Mouse (Mus musculus) intestine, embryonic 14.5 days (tissue): ENCODE measurements around the gene Aldh3a2. TPM values are rescaled to one million over a fixed set of nuclear protein-coding genes. Genes with fewer than 3 reads are reported as not detected.

ENCODE experiments used
- ATAC-seq: fragments of 200-750 bp; cut with Nextera tagmentation; replicated peaks from 2 replicates; pipeline ENCODE4 v1.8.0; 2017; ENCODE audit warnings: low read depth, moderate number of reproducible peaks, moderate TSS enrichment, moderate library complexity; ENCODE audit not compliant: low FRiP score, low TSS enrichment
- DNase-seq: peaks from one replicate; pipeline ENCODE4 v3.0.0-alpha.2; 2018; ENCODE audit warnings: low spot score
- H3K27ac ChIP-seq: fragments of 300-500 bp; sonication (generic); 2 replicates; pipeline ENCODE4 v1.5.1; 2014; ENCODE audit warnings: low read depth, mild to moderate bottlenecking, control low read depth
- H3K27me3 ChIP-seq: fragments of 300-500 bp; sonication (generic); replicated peaks from 2 replicates; pipeline ENCODE4 v1.6.1; 2014; ENCODE audit warnings: low read length, control low read depth; ENCODE audit not compliant: control insufficient read depth, insufficient read depth
- H3K36me3 ChIP-seq: fragments of 300-500 bp; sonication (generic); 2 replicates; pipeline ENCODE4 v1.6.1; 2014; ENCODE audit warnings: low read length, control low read depth; ENCODE audit not compliant: control insufficient read depth, insufficient read depth
- H3K4me1 ChIP-seq: fragments of 300-500 bp; sonication (generic); replicated peaks from 2 replicates; pipeline ENCODE4 v1.6.1; 2014; ENCODE audit warnings: low read length, control low read depth, mixed read lengths; ENCODE audit not compliant: control insufficient read depth, insufficient read depth
- H3K4me2 ChIP-seq: fragments of 300-500 bp; sonication (generic); 2 replicates; pipeline ENCODE4 v1.6.1; 2014; ENCODE audit warnings: low read length
- H3K4me3 ChIP-seq: fragments of 300-500 bp; sonication (generic); 2 replicates; pipeline ENCODE4 v1.5.1; 2014; ENCODE audit warnings: low read depth, low read length, control low read depth, mixed read lengths
- H3K9ac ChIP-seq: fragments of 300-500 bp; sonication (generic); 2 replicates; pipeline ENCODE4 v1.6.1; 2014; ENCODE audit warnings: mild to moderate bottlenecking, low read length
- H3K9me3 ChIP-seq: fragments of 300-500 bp; sonication (generic); 2 replicates; pipeline ENCODE4 v1.6.1; 2016; ENCODE audit warnings: low read length, control low read depth; ENCODE audit not compliant: control insufficient read depth
- WGBS: fragments of 180-500 bp; shearing (Covaris S2); extraction: QIAGEN DNeasy Blood & Tissue Kit; methylation state at CpG from one replicate; pipeline ENCODE4 v1.1.7; 2014; 5-methylcytosine and 5-hydroxymethylcytosine counted together
- polyA plus RNA-seq: library from polyadenylated mRNA; unstranded; fragments of >200 nt; fragmentation: Nextera tagmentation; extraction: Ambion mirVana; gene quantifications from 2 replicates; pipeline ENCODE4 v1.2.1, GENCODE M21; 2014

Gene Aldh3a2
- polyA plus RNA-seq, 1 experiment from 2014 or later: 47.9 TPM

DNA sequence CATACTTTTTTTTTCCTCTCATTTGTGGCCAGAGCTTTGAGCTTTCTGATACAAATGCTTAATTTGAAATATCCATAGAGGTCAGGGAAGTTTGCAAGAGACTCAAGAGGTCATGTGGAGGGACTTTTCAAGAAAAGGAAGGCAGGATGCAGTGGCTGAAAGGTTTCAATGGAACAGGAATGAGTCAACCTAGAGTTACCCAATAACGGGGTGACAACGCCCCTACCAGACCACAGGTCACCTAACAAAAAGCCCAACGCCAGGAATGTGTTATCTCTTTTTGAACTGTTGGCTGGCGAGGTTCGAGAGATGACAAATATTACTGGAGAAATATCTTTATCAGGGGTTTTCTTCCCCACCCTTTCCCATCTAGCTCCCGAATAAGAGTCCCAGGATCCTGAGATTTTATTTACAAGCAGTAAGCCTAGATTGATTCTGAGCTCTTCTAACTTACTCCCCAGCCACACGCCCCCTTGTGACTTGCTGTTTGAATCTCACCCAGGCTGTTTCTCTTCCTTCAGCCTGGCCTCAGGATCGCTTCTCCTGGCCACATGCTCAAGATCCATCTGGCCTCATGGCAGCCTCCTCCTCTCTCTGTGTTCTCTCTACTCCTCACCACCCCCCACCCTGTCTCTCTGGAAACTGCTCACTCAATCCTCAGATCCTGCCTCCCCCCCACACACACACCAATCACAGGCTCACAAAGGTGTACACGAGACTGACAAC lies 46.9 kb downstream of the Aldh3a2 start:
- Histone ChIP-seq H3K4me2 (no peak overlapping the region), H3K4me1 (no peaks in the 10 kb centered on the region), H3K36me3 (no peaks in the 10 kb centered on the region), H3K4me3 (no peak overlapping the region), H3K27me3 (no peaks in the 10 kb centered on the region), H3K9me3 (no peaks in the 10 kb centered on the region), H3K9ac (no peak overlapping the region), H3K27ac (no peak overlapping the region)
- WGBS: 57% methylated on average over 9 of the region's 9 CpGs
- ATAC-seq (no peak), DNase-seq (no peak)

DNA sequence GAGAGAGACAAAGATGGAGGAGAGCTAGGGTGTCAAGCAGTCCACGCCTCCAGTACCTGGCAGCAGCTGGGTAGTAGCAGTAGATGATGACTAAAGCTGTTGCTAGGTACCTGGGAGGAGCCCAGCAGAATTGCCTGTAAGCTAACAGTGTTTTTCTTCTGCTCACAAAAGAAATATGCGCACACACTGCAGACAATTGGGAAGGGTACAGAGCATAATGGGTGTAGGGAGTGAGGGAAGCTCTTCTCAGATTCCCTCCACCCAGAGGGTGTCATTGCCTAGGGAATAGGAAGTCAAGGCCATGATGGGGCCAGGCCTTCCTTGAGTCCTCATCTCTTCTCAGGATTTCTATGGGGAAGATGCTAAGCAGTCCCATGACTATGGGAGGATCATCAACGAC lies 51.3 kb downstream of the Aldh3a2 start:
- no peak overlapping the region for H3K9ac ChIP-seq
- no peaks in the 10 kb centered on the region for H3K36me3 ChIP-seq
- H3K4me2 ChIP-seq: no peak overlapping the region
- DNase-seq (no peak), ATAC-seq (no peak)
- H3K9me3 ChIP-seq: no peaks in the 10 kb centered on the region
- H3K27ac ChIP-seq: no peak overlapping the region
- 79% methylated on average over 3 of the region's 3 CpGs for WGBS
- H3K27me3 ChIP-seq: peaks cover 13% of the 10 kb centered on the region; the same call in 1 of the 2 replicates
- H3K4me1 ChIP-seq: no peaks in the 10 kb centered on the region
- H3K4me3 ChIP-seq: no peak overlapping the region

DNA sequence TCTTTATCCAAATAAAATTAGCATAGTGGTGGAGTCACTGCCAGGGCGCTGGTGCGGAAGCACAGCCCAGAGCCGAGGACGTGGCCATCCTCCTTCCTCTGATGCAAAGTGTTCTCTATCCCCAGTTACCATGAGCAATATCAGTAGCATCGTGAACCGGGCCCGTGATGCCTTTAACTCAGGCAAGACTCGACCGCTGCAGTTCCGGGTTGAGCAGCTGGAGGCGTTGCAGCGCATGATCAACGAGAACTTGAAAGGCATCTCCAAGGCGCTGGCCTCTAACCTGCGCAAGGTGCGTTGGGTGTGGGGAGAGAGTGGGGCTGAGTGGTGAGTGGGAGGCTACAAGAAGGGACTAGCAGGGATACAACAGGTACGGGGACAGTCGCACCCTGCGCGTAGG lies 55.2 kb downstream of the Aldh3a2 start:
- ATAC-seq: no peak
- Histone ChIP-seq H3K4me2 (no peak overlapping the region), H3K27ac (no peak overlapping the region), H3K4me3 (no peak overlapping the region), H3K27me3 (peaks cover 13% of the 10 kb centered on the region; the same call in 1 of the 2 replicates), H3K9me3 (no peaks in the 10 kb centered on the region), H3K4me1 (no peaks in the 10 kb centered on the region), H3K9ac (no peak overlapping the region), H3K36me3 (no peaks in the 10 kb centered on the region)
- DNase-seq: no peak
- WGBS: 36% methylated on average over 20 of the region's 20 CpGs

DNA sequence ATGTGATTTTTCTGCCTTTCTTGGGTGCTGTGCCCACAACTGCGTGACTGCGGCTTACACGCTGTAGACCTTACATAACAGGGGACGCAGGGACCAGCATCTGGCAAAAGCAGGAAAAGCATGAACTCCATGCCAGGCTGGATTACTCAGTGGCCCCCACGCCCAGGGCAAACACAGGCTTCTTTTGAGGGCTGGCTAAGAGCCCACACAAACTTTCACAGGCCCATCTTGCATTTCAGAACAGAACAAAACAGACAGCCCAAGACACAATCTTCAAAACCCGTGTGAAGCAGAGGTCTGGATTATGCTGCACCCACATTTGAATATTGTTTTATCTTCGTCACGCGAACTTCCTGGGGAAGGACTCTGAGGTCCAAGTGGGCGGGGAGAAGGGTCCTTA lies 58.9 kb downstream of the Aldh3a2 start:
- DNase-seq (no peak), ATAC-seq (no peak)
- Histone ChIP-seq H3K36me3 (no peaks in the 10 kb centered on the region), H3K9me3 (no peaks in the 10 kb centered on the region), H3K9ac (no peak overlapping the region), H3K4me1 (no peaks in the 10 kb centered on the region), H3K4me3 (no peak overlapping the region), H3K27me3 (peaks cover 13% of the 10 kb centered on the region; the same call in 1 of the 2 replicates), H3K27ac (no peak overlapping the region), H3K4me2 (no peak overlapping the region)
- 80% methylated on average over 10 of the region's 10 CpGs for WGBS

DNA sequence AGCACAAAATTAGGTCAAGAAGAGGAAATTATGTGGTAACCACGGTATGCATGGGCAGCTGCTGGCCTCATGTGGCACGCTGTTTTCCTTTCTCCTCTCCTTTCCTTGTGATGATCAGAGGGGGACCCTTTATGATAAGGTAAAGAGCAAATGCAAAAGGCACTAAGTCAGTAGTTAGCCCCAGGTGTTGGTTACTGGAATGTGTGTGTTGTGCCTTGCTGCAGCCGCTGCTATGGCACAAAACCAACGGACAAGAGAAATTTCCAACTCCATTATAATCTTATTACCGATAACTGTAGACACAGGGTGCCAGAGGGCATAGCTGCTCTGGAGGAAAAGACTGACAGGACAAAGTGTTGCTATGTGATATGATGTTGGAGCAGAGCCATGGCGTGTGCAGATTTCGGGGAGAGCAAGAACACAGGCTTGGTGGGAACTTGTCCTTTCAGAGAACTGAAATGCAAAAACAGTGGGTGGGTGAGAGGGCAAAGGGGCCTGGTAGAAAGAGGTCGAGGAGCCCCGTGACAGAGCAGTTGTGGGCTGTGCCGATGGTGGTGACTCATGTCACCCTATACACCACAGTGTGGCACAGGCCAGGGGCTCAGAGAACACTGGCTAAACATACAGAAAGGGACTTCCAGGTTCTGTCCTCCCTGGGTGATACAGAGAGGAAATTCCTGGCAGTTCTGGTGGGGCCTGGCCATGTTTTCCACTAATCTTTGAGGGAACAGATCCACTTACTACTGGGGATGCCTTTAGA lies 59.6 kb downstream of the Aldh3a2 start, which contains the start of gene Aldh3a1:
Aldh3a1 (plus strand) TSS at position 51 of the 760 bp plus-strand sequence.
- Histone ChIP-seq H3K4me3 (no peak within 1 kb of the TSS), H3K4me2 (no peak within 1 kb of the TSS), H3K27me3 (peaks cover 11% of the 10 kb centered on the region; the same call in 1 of the 2 replicates), H3K36me3 (no peaks in the 10 kb centered on the region), H3K27ac (no peak within 1 kb of the TSS), H3K9me3 (no peaks in the 10 kb centered on the region), H3K9ac (no peak within 1 kb of the TSS), H3K4me1 (no peaks in the 10 kb centered on the region)
- ATAC-seq: no peak
- DNase-seq: no peak
- WGBS: 76% methylated on average over 10 of the region's 10 CpGs

DNA sequence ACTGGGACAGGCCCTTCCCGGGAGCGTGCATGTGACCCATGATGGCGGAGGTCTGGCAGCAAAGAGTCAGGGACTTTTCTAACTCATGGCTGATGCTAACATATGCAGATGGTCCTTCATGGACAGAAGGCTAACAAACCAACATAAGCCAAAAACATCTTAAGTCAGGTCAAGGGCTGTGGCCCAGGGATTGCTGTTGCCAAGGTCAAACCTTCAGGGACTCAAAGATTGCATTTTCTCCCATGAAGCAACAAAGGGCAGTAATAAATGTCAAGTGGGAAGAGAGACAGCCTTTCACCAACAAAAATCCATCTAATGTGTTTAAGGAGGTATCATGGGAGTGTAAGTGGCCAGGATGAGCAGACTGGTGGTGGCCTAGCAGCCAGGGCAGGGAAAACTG lies 61.1 kb downstream of the Aldh3a2 start:
- Histone ChIP-seq H3K9ac (no peak overlapping the region), H3K9me3 (no peaks in the 10 kb centered on the region), H3K27ac (no peak overlapping the region), H3K4me2 (no peak overlapping the region), H3K4me3 (no peak overlapping the region), H3K27me3 (no peaks in the 10 kb centered on the region), H3K4me1 (no peaks in the 10 kb centered on the region), H3K36me3 (no peaks in the 10 kb centered on the region)
- 94% methylated on average over 3 of the region's 3 CpGs for WGBS
- ATAC-seq (no peak), DNase-seq (no peak)

DNA sequence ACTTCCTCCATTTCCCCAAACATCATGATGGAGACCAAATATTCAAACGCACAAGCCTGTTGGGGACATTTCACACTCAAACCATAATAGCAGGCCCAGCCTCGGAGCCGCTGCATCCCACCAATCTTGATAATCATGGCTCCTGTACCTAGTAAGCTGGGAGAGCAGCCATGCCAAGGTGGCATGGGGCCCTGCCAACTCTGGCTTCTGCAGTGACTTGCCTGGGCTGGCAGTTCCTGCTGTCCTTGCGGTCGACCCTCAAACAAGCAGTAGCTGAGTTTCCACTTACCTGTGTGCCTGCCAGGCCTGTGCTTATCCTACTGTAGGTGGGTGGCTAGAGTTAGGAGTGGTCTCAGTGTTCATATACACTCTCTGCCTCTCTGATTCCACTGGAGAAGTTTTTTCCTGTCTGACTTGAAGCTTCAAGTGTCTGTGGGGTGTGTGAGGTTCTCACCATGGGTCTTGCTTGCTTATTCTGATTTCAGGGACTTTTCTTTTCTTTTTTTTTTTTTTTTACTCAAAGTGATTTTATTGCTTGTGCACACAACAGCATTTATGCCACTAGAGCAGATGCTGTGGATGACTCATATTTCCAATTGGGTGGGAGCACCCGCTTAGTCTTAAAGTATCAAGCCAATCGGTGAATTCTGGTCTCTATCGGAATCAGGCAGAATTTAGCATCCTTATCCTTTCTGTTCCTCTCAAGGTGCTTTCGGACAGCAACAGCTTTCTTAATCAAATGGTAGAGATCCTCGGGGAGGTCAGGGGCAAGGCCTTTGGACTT lies 61.9 kb downstream of the Aldh3a2 start:
- H3K4me2 ChIP-seq: no peak overlapping the region
- 92% methylated on average over 10 of the region's 10 CpGs for WGBS
- no peak for ATAC-seq
- no peaks in the 10 kb centered on the region for H3K4me1 ChIP-seq
- DNase-seq: no peak
- no peaks in the 10 kb centered on the region for H3K36me3 ChIP-seq
- no peak overlapping the region for H3K4me3 ChIP-seq
- H3K27me3 ChIP-seq: no peaks in the 10 kb centered on the region
- no peak overlapping the region for H3K27ac ChIP-seq
- H3K9me3 ChIP-seq: no peaks in the 10 kb centered on the region
- H3K9ac ChIP-seq: no peak overlapping the region

DNA sequence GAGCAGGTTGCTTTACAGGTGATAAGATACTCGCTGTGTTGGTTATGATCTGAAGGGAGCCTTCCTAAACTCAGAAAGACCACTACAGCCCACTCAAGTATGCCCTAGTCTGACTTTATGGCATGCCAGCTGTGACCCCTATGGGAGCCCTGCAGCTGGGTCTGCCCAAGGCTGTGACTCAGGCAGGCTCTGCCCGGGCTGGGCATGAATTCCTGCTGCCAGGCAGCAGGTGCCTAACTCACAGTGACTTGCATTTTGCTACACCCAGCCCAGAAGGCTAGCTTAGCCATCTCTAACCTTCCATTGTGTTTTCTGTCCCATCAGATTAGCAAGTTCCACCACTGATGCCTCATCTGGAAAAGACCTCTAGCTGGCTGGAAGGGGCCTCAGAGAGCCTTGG lies 64.5 kb downstream of the Aldh3a2 start:
- 74% methylated on average over 2 of the region's 2 CpGs for WGBS
- Histone ChIP-seq H3K27me3 (no peaks in the 10 kb centered on the region), H3K27ac (no peak overlapping the region), H3K9me3 (no peaks in the 10 kb centered on the region), H3K4me1 (no peaks in the 10 kb centered on the region), H3K36me3 (no peaks in the 10 kb centered on the region), H3K9ac (no peak overlapping the region), H3K4me2 (no peak overlapping the region), H3K4me3 (no peak overlapping the region)
- ATAC-seq (no peak), DNase-seq (no peak)
